Mouse (Mus musculus) heart, embryonic 15.5 days (tissue): ENCODE data around the gene Ly6g6d. TPM values are rescaled to one million over a fixed set of nuclear protein-coding genes. Genes with fewer than 3 reads are reported as not detected.
A peak's percentile ranks its signal among the peaks of the same experiment; 100 is the strongest.

Source experiments
- ATAC-seq: fragments of 200-750 bp; cut with Nextera tagmentation; replicated peaks from 2 replicates; pipeline ENCODE4 v1.8.0; 2017; ENCODE audit warnings: low read depth, moderate TSS enrichment; ENCODE audit not compliant: insufficient number of reproducible peaks, insufficient read depth, low FRiP score
- H3K27ac ChIP-seq: fragments of 300-500 bp; sonication (generic); 2 replicates; pipeline ENCODE4 v1.5.1; 2015; ENCODE audit warnings: mild to moderate bottlenecking, inconsistent platforms
- H3K27me3 ChIP-seq: fragments of 300-500 bp; sonication (generic); 2 replicates; pipeline ENCODE4 v1.6.1; 2015; ENCODE audit warnings: inconsistent platforms
- H3K36me3 ChIP-seq: fragments of 300-500 bp; sonication (generic); 2 replicates; pipeline ENCODE4 v1.6.1; 2015; ENCODE audit warnings: mild to moderate bottlenecking, inconsistent platforms
- H3K4me1 ChIP-seq: fragments of 300-500 bp; sonication (generic); replicated peaks from 2 replicates; pipeline ENCODE4 v1.6.1; 2015; ENCODE audit warnings: inconsistent platforms
- H3K4me2 ChIP-seq: fragments of 300-500 bp; sonication (generic); 2 replicates; pipeline ENCODE4 v1.6.1; 2015; ENCODE audit warnings: inconsistent platforms, mild to moderate bottlenecking, moderate library complexity
- H3K4me3 ChIP-seq: fragments of 300-500 bp; sonication (generic); 2 replicates; pipeline ENCODE4 v1.5.1; 2015; ENCODE audit warnings: mild to moderate bottlenecking, inconsistent platforms
- H3K9ac ChIP-seq: fragments of 300-500 bp; sonication (generic); 2 replicates; pipeline ENCODE4 v1.6.1; 2015; ENCODE audit warnings: mild to moderate bottlenecking, inconsistent platforms
- H3K9me3 ChIP-seq: fragments of 300-500 bp; sonication (generic); replicated peaks from 2 replicates; pipeline ENCODE4 v1.6.1; 2016; ENCODE audit warnings: inconsistent platforms
- WGBS: fragments of 180-500 bp; shearing (Covaris S2); methylation state at CpG from one replicate; pipeline ENCODE4 v1.1.7; 2015; ENCODE audit warnings: mixed read lengths; 5-methylcytosine and 5-hydroxymethylcytosine counted together
- polyA plus RNA-seq: library from polyadenylated mRNA; unstranded; fragments of >200 nt; fragmentation: Nextera tagmentation; extraction: Ambion mirVana; gene quantifications from 2 replicates; pipeline ENCODE4 v1.2.1, GENCODE M21; 2015

The Ly6g6d gene
- polyA plus RNA-seq, 1 experiment from 2014 or later, result 2.4 TPM

- 65% methylated on average over 2 of the region's 2 CpGs for WGBS
- Histone ChIP-seq H3K4me3 (no peak overlapping the region), H3K4me2 (no peak overlapping the region), H3K9me3 (no peaks in the 10 kb centered on the region), H3K27me3 (no peaks in the 10 kb centered on the region; the same call in 1 of the 2 replicates), H3K9ac (no peak overlapping the region), H3K4me1 (peaks cover 32% of the 10 kb centered on the region), H3K27ac (no peak overlapping the region), H3K36me3 (no peaks in the 10 kb centered on the region)
- no peak for ATAC-seq
These were observed 49.5 kb downstream of the Ly6g6d start for GRCm38 (mm10) chr17:35028315-35028714.

DNA sequence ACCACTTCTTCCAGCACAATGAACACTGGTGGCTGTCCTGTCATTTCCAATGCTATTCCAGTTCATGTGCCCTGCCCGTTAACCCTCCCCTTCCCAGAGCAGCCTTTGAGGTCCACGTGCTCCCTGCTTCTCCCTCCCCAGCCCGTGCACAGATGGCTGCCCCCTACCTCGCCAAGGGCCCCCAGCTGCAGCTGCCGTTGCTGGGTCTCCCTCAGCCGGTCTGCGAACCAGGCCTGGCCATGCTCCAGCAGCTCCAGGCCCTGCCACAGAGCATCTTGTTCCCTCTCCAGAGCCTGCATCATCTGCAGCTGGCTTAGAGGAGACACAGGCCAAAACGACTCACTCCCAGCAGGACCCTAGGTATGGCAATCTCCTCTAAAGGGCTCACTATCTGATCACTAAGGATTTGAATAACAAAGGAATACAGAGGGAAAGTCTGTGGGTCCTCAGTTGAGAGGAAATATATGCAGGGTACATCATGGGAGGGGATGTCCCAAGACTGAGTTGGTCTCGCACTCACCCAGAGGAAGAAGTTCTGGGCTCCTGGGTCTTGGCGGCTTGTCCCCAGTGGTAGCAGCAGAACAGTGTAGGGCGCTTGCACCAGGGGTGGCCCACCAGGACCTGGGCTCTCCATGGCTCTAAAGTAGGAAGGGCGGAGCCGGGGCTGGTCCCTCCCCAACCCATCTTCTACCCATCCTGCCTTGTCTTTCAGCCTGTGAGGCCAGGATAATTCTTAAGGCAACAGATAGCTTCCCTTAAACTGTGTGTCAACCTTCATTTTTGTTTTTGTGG lies 50.4 kb downstream of the Ly6g6d start, which contains the start of gene Sapcd1:
Sapcd1 (minus strand) TSS at position 740 of the 792 bp plus-strand sequence.
- no peak within 1 kb of the TSS for H3K9ac ChIP-seq
- no peak within 1 kb of the TSS for H3K4me3 ChIP-seq
- peaks cover 35% of the 10 kb centered on the region for H3K4me1 ChIP-seq
- H3K27ac ChIP-seq, result 0 out of 2 replicates have a peak within 1 kb of the TSS, but pooled peaks have one; percentile 26
- 36% methylated on average over 13 of the region's 13 CpGs for WGBS
- H3K9me3 ChIP-seq, result no peaks in the 10 kb centered on the region
- no peaks in the 10 kb centered on the region; the same call in 1 of the 2 replicates for H3K27me3 ChIP-seq
- H3K4me2 ChIP-seq, result 0 out of 2 replicates have a peak within 1 kb of the TSS, but pooled peaks have one; percentile 22
- no peak for ATAC-seq
- no peaks in the 10 kb centered on the region for H3K36me3 ChIP-seq

- H3K27ac ChIP-seq, result no peak overlapping the region
- 73% methylated on average over 5 of the region's 5 CpGs for WGBS
These were observed 51.7 kb downstream of the Ly6g6d start for GRCm38 (mm10) chr17:35026206-35026605.

DNA sequence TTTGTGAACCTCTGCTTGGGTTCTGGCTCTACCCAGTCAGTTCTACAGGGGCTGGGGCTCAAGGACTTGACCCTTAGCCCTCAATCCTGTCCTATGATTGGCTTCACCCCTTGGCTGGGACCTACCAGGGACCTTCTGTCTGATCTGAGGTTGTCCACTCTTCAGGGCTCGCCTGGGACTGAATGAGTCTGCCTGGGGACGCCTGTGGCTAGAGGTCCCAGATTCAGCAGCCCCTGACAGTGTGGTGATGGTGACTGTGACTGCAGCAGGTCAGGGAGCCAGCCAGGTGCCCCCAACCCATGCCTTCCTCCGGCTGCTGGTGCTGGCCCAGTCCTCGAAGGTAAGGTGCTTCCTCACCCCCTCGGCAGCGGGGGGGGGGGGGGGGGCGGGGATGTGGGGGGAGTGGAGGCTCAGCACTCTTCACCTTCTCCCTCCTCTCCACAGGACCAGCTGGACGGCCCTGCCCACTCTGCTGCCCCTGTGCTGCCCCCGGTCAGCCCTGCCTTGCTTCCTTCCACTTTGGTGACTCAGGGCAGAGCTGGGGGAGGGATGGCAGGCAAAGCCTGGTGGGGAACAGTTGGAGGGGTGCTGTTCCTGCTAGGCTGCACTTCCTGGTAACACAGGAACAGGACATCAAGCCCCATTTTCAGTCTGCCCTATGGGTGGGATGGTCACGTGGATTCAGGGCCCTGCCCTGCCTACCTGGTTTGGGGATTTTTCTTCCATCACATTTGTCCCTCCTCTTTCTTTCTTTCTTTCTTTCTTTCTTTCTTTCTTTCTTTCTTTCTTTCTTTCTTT lies 53.0 kb downstream of the Ly6g6d start:
- Histone ChIP-seq H3K9me3 (no peaks in the 10 kb centered on the region), H3K36me3 (no peaks in the 10 kb centered on the region), H3K9ac (0 out of 2 replicates have a peak overlapping the region, but pooled peaks have one; percentile 12), H3K27me3 (no peaks in the 10 kb centered on the region; the same call in 1 of the 2 replicates), H3K4me3 (no peak overlapping the region), H3K27ac (no peak overlapping the region), H3K4me2 (no peak overlapping the region), H3K4me1 (peaks cover 42% of the 10 kb centered on the region)
- 50% methylated on average over 8 of the region's 10 CpGs for WGBS
- no peak for ATAC-seq

More at GRCm38 (mm10) chr17:35026206-35026605, 51.7 kb downstream of the Ly6g6d start:
- no peak overlapping the region for H3K4me2 ChIP-seq
- no peak overlapping the region for H3K4me3 ChIP-seq
- no peak overlapping the region for H3K9ac ChIP-seq
- no peaks in the 10 kb centered on the region for H3K9me3 ChIP-seq
- H3K36me3 ChIP-seq, result no peaks in the 10 kb centered on the region
- ATAC-seq, result no peak
- H3K4me1 ChIP-seq, result peaks cover 39% of the 10 kb centered on the region
- no peaks in the 10 kb centered on the region; the same call in 1 of the 2 replicates for H3K27me3 ChIP-seq

DNA sequence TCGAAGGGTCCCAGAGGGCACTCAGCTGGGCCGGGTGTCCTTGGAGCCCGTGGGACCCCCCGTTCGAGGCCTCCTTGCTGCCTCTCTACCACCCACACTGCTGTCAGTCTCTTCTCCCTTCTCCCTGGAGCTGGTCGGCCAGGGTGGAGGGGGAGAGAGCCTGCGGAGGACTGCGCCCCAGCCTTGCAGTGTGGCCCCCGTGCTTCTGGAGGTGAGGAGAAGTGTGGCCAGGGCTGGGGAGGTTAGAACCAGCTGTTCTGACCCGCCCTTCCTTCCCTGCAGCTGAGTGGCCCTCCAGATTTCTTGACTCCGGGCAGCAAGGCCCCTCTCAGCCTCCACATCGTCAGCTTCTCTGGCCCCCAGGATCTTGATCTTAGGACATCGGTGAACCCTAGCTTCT lies 53.6 kb downstream of the Ly6g6d start:
- no peaks in the 10 kb centered on the region for H3K36me3 ChIP-seq

GRCm38 (mm10) chr17:35023756-35024155 lies 54.1 kb downstream of the Ly6g6d start:
- Histone ChIP-seq H3K9ac (no peak overlapping the region), H3K4me1 (peaks cover 39% of the 10 kb centered on the region), H3K4me2 (no peak overlapping the region), H3K27ac (0 out of 2 replicates have a peak overlapping the region, but pooled peaks have one; percentile 79), H3K27me3 (no peaks in the 10 kb centered on the region), H3K4me3 (no peak overlapping the region), H3K36me3 (no peaks in the 10 kb centered on the region), H3K9me3 (no peaks in the 10 kb centered on the region)
- no peak for ATAC-seq
- 56% methylated on average over 4 of the region's 4 CpGs for WGBS

More for the DNA sequence above, 53.6 kb downstream of the Ly6g6d start:
- H3K4me3 ChIP-seq, result no peak overlapping the region
- no peak overlapping the region for H3K4me2 ChIP-seq
- H3K9me3 ChIP-seq, result no peaks in the 10 kb centered on the region
- H3K27ac ChIP-seq, result 0 out of 2 replicates have a peak overlapping the region, but pooled peaks have one; percentile 28
- H3K27me3 ChIP-seq, result no peaks in the 10 kb centered on the region
- peak overlapping the region; percentile 12; the same call in 1 of the 2 replicates for H3K9ac ChIP-seq
- H3K4me1 ChIP-seq, result peaks cover 39% of the 10 kb centered on the region
- no peak for ATAC-seq
- 62% methylated on average over 13 of the region's 13 CpGs for WGBS

- Histone ChIP-seq H3K4me2 (no peak overlapping the region), H3K9ac (no peak overlapping the region), H3K27me3 (no peaks in the 10 kb centered on the region), H3K36me3 (no peaks in the 10 kb centered on the region), H3K4me1 (peaks cover 39% of the 10 kb centered on the region), H3K27ac (peak overlapping the region; percentile 79; the same call in 1 of the 2 replicates), H3K4me3 (no peak overlapping the region), H3K9me3 (no peaks in the 10 kb centered on the region)
- WGBS, result 83% methylated on average over 5 of the region's 5 CpGs
- ATAC-seq, result no peak
These were observed 54.6 kb downstream of the Ly6g6d start for GRCm38 (mm10) chr17:35023221-35023620.

DNA sequence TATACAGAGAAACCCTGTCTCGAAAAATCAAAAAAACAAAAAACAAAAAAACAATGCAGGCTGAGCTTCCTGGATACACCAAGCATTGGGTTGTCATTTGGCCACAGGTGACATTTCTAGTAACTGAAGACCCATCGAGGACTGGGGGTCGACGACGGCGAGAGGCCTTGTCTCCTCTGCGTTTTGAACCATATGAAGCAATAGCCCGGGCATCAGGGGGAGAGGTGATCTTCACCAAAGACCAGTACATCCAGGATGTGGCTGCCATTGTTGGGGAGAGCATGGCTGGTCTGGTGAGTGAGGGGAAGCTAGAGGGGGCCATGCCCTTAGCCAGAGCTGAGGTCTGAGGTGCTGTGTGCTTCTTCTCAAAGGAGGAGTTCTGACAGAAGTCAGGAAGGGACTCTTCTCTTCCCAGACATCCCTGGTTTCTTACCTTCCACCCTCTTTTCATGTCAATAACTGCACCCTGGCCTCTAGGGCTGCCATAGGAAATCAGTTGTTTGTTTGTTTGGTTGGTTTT lies 55.3 kb downstream of the Ly6g6d start:
- Histone ChIP-seq H3K4me2 (no peak overlapping the region), H3K36me3 (no peaks in the 10 kb centered on the region), H3K27me3 (no peaks in the 10 kb centered on the region), H3K9ac (no peak overlapping the region), H3K4me1 (peaks cover 36% of the 10 kb centered on the region), H3K27ac (peak overlapping the region; percentile 79), H3K4me3 (no peak overlapping the region), H3K9me3 (no peaks in the 10 kb centered on the region)
- ATAC-seq, result no peak
- 89% methylated on average over 8 of the region's 8 CpGs for WGBS

DNA sequence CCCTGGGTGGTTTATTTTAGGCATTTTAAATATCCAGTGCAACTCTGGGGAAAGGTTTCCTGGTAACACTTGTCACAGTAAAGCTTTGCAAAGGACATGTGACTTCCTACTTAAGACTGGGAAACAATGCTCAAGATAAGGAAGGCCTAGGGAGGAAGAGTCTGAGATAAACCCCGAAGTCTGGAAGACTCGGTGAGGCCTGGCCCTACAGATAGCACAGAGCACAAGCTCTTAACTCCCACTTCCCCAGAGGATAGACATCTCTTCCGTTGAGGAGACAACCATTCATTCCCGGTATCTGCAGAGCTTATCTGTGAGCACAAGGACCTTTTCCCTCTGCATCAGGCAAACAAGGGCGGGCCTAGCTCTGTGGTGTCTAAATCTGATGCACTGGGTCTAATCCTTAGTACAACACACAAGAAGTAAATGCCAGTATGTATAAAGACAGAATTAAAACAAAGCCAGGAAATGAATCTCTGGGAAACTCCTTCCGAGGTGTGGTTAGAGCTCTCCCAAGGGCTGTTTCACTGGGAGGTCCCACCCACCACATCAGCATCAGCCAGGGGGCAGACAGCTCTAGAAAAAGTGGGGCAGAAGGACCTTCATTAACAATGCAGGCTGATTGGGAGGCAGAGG lies 55.9 kb downstream of the Ly6g6d start:
- H3K4me1 ChIP-seq, result peaks cover 32% of the 10 kb centered on the region
- peak overlapping the region; percentile 79 for H3K27ac ChIP-seq
- H3K4me2 ChIP-seq, result peak overlapping the region; percentile 42; the same call in 1 of the 2 replicates
- H3K9ac ChIP-seq, result no peak overlapping the region
- H3K27me3 ChIP-seq, result no peaks in the 10 kb centered on the region
- H3K4me3 ChIP-seq, result no peak overlapping the region
- no peaks in the 10 kb centered on the region for H3K36me3 ChIP-seq
- ATAC-seq, result peak; percentile 79
- WGBS, result 19% methylated on average over 6 of the region's 6 CpGs
- no peaks in the 10 kb centered on the region for H3K9me3 ChIP-seq
